Mouse (Mus musculus): ENCODE measurements at regions not wholly inside any gene's neighbourhood (a gene's known extent, or its start where the extent isn't known, plus 50 kb on each side); places are given as distances from the start of the nearest gene placed in this dataset.

DNA sequence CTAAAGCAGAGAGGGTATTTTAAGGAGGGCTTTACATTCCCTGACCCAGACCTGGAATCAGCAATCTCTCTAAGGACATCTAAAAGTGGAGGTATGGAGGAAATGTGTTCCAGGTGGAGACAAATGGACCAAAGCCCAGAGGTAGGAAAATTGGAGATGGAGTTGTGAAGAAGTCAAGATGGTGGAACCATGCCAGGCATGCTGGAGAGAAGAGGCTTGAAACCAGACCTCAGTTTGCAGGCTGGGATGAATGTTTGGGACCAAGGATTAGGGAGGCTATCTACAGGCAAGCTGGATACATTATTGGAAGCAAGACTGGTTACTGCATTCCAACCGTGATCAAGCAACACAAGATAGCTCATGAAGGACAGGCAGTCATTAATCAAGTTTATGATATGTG is 88.3 kb upstream of the Nckap5 start:
- Histone ChIP-seq H3K4me1 (ENCODE audit: control insufficient read depth, insufficient read depth, low read length) (no peaks in the 10 kb centered on the region), H3K27ac (ENCODE audit: control insufficient read depth, insufficient read depth, low read depth, low read length) (no peak overlapping the region), H3K36me3 (ENCODE audit: control insufficient read depth, insufficient read depth, low read length) (no peaks in the 10 kb centered on the region), H3K27me3 (ENCODE audit: control insufficient read depth, insufficient read depth, low read length) (no peaks in the 10 kb centered on the region), H3K4me3 (ENCODE audit: control insufficient read depth, low read depth, low read length) (no peak overlapping the region)
- TF ChIP-seq CTCF (IDR thresholded peaks at IDR 0.05; ENCODE audit: control insufficient read depth, insufficient read depth, insufficient replicate concordance, low read depth, low read length) = no peak
- TF ChIP-seq POLR2A (IDR thresholded peaks at IDR 0.05; ENCODE audit: control insufficient read depth, low read depth, low read length) = no peak

- no peak overlapping the region for H3K4me3 ChIP-seq (ENCODE audit: control insufficient read depth, low read depth, low read length)
- no peaks in the 10 kb centered on the region for H3K36me3 ChIP-seq (ENCODE audit: control insufficient read depth, insufficient read depth, low read length)
- H3K4me1 ChIP-seq (ENCODE audit: control insufficient read depth, insufficient read depth, low read length) = no peaks in the 10 kb centered on the region
- 0 out of 2 replicates have a peak overlapping the region, but pooled peaks have one; percentile 29 for H3K27ac ChIP-seq (ENCODE audit: control insufficient read depth, insufficient read depth, low read depth, low read length)
- TF ChIP-seq CTCF (IDR thresholded peaks at IDR 0.05; ENCODE audit: control insufficient read depth, insufficient read depth, insufficient replicate concordance, low read depth, low read length) (no peak), POLR2A (IDR thresholded peaks at IDR 0.05; ENCODE audit: control insufficient read depth, low read depth, low read length) (no peak)
- no peaks in the 10 kb centered on the region for H3K27me3 ChIP-seq (ENCODE audit: control insufficient read depth, insufficient read depth, low read length)
Measured at GRCm38 (mm10) chr1:126917872-126918271, 87.3 kb upstream of the Nckap5 start.

GRCm38 (mm10) chr1:126916369-126916768 is 85.8 kb upstream of the Nckap5 start:
- H3K27me3 ChIP-seq (ENCODE audit: control insufficient read depth, insufficient read depth, low read length) = no peaks in the 10 kb centered on the region
- H3K4me1 ChIP-seq (ENCODE audit: control insufficient read depth, insufficient read depth, low read length) = no peaks in the 10 kb centered on the region
- H3K27ac ChIP-seq (ENCODE audit: control insufficient read depth, insufficient read depth, low read depth, low read length) = no peak overlapping the region
- no peak overlapping the region for H3K4me3 ChIP-seq (ENCODE audit: control insufficient read depth, low read depth, low read length)
- TF ChIP-seq CTCF (IDR thresholded peaks at IDR 0.05; ENCODE audit: control insufficient read depth, insufficient read depth, insufficient replicate concordance, low read depth, low read length) (no peak), POLR2A (IDR thresholded peaks at IDR 0.05; ENCODE audit: control insufficient read depth, low read depth, low read length) (no peak)
- no peaks in the 10 kb centered on the region for H3K36me3 ChIP-seq (ENCODE audit: control insufficient read depth, insufficient read depth, low read length)

DNA sequence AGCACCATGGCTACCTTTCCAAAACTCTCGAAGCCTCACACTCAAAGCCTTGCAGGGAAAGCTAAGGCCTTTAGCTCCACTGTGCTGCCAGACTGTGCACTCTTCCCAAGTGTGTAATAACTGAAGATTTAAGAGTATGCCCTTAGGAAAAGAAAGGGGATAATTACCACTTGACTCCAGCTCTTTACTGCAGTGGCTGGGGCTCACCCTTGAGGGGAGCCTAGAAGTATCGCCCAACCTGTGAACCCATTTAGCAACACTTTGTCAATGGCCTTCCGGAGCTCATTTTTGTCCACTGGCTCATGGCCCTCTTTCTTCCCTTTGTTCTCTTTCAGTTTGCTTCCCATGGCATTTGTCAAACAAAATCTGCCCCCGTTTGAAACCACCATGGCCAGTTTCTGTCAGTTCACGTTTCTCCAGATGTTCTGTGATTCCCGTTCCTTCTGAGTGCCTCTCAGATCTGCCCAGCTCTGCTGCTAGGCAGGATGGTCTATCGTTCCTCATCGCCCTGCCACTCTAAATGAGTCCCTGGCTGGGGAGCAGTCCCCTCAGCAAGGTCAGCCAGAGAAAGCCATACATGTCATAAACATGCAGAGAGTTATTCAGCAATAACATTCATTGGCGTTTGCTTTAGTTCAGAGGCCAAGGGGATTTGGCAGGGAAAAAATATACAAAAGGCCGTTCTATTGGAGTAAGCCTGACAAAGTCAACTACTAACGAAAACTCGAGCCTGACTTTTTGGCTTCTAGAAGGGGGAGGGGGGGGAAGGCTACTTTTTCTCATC is 80.9 kb upstream of the Nckap5 start:
- Histone ChIP-seq H3K4me1 (ENCODE audit: control insufficient read depth, insufficient read depth, low read length) (no peaks in the 10 kb centered on the region), H3K36me3 (ENCODE audit: control insufficient read depth, insufficient read depth, low read length) (no peaks in the 10 kb centered on the region), H3K27me3 (ENCODE audit: control insufficient read depth, insufficient read depth, low read length) (no peaks in the 10 kb centered on the region), H3K27ac (ENCODE audit: control insufficient read depth, insufficient read depth, low read depth, low read length) (no peak overlapping the region), H3K4me3 (ENCODE audit: control insufficient read depth, low read depth, low read length) (no peak overlapping the region)
- no peak for TF ChIP-seq CTCF (IDR thresholded peaks at IDR 0.05; ENCODE audit: control insufficient read depth, insufficient read depth, insufficient replicate concordance, low read depth, low read length)
- no peak for TF ChIP-seq POLR2A (IDR thresholded peaks at IDR 0.05; ENCODE audit: control insufficient read depth, low read depth, low read length)

DNA sequence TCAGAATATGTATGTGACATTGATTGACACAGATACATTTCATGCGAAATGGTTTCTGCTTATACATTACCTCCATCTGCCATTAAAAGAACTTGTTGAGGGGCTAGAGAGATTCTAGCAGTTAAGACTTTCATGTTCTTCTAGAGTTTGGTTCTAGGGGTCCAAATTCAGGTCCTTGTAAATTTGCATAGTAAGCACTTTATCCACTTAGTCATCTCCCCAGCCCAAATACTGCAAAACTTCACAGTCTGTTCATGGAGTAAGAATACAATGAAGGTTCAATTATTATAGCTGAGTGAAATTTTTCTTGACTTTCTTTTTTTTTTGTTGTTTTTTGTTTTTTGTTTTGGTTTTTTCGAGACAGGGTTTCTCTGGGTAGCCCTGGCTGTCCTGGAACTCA is 76.8 kb upstream of the Nckap5 start:
- Histone ChIP-seq H3K4me3 (ENCODE audit: control insufficient read depth, low read depth, low read length) (no peak overlapping the region), H3K36me3 (ENCODE audit: control insufficient read depth, insufficient read depth, low read length) (no peaks in the 10 kb centered on the region), H3K4me1 (ENCODE audit: control insufficient read depth, insufficient read depth, low read length) (no peaks in the 10 kb centered on the region), H3K27me3 (ENCODE audit: control insufficient read depth, insufficient read depth, low read length) (no peaks in the 10 kb centered on the region), H3K27ac (ENCODE audit: control insufficient read depth, insufficient read depth, low read depth, low read length) (no peak overlapping the region)
- no peak for TF ChIP-seq CTCF (IDR thresholded peaks at IDR 0.05; ENCODE audit: control insufficient read depth, insufficient read depth, insufficient replicate concordance, low read depth, low read length)
- TF ChIP-seq POLR2A (IDR thresholded peaks at IDR 0.05; ENCODE audit: control insufficient read depth, low read depth, low read length) = no peak

- no peaks in the 10 kb centered on the region for H3K27me3 ChIP-seq (ENCODE audit: control insufficient read depth, insufficient read depth, low read length)
- no peak for TF ChIP-seq POLR2A (IDR thresholded peaks at IDR 0.05; ENCODE audit: control insufficient read depth, low read depth, low read length)
- no peak for TF ChIP-seq CTCF (IDR thresholded peaks at IDR 0.05; ENCODE audit: control insufficient read depth, insufficient read depth, insufficient replicate concordance, low read depth, low read length)
- H3K4me1 ChIP-seq (ENCODE audit: control insufficient read depth, insufficient read depth, low read length) = no peaks in the 10 kb centered on the region
- H3K36me3 ChIP-seq (ENCODE audit: control insufficient read depth, insufficient read depth, low read length) = no peaks in the 10 kb centered on the region
- H3K4me3 ChIP-seq (ENCODE audit: control insufficient read depth, low read depth, low read length) = no peak overlapping the region
- no peak overlapping the region for H3K27ac ChIP-seq (ENCODE audit: control insufficient read depth, insufficient read depth, low read depth, low read length)
Measured at GRCm38 (mm10) chr1:126898484-126898883, 67.9 kb upstream of the Nckap5 start.

- Histone ChIP-seq H3K27me3 (ENCODE audit: control insufficient read depth, insufficient read depth, low read length) (no peaks in the 10 kb centered on the region), H3K36me3 (ENCODE audit: control insufficient read depth, insufficient read depth, low read length) (no peaks in the 10 kb centered on the region), H3K4me3 (ENCODE audit: control insufficient read depth, low read depth, low read length) (no peak overlapping the region), H3K27ac (ENCODE audit: control insufficient read depth, insufficient read depth, low read depth, low read length) (no peak overlapping the region), H3K4me1 (ENCODE audit: control insufficient read depth, insufficient read depth, low read length) (no peaks in the 10 kb centered on the region)
- TF ChIP-seq POLR2A (IDR thresholded peaks at IDR 0.05; ENCODE audit: control insufficient read depth, low read depth, low read length) (no peak), CTCF (IDR thresholded peaks at IDR 0.05; ENCODE audit: control insufficient read depth, insufficient read depth, insufficient replicate concordance, low read depth, low read length) (no peak)
Measured at GRCm38 (mm10) chr1:126896895-126897294, 66.3 kb upstream of the Nckap5 start.
